In the genomic region with DNA sequence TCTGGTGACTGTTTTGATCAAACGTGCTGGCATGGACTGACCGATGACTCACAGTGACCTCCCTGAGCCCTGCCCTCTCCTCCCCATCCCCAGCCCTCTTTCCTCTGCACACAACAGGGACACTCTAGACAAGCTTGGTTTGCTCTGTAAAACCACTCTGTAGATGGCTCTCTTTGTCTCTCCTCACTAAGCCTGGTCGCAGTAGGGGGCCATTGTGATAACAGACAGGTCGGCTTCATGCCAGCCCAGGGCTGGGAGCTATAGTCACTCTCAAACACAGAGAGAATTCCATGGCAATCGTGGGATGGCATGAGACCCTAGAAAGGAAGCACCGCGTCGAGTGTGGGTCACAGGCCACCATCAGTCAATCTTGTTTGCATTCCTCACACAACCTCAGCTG, we compare ENCODE assay signal across 24 mouse cellular contexts. TPM values are rescaled to one million over a fixed set of nuclear protein-coding genes. Genes with fewer than 3 reads are reported as not detected.
"Had no signal": no experiment of that assay in that cellular context is flagged by ENCODE, and none has a peak within 500 bp of the region (broad histone marks: within the 10 kb centered on the region; RNA-seq: fewer than 3 reads in every experiment).

No protein-coding gene starts in this region.

- H3K36me3 ChIP-seq: liver, embryonic 13.5 days; liver, embryonic 15.5 days; lung, embryonic 15.5 days; midbrain, embryonic 12.5 days; neural tube, embryonic 12.5 days; stomach, embryonic 15.5 days had no signal

- H3K27me3 ChIP-seq: liver, embryonic 13.5 days; liver, embryonic 15.5 days; lung, embryonic 15.5 days; neural tube, embryonic 12.5 days; stomach, embryonic 15.5 days had no signal

- DNase-seq: liver, embryonic 13.5 days; liver, postnatal 0 days; lung, adult 2 months; lung, postnatal 14 days; lung, postnatal 36 days; right cerebral cortex, postnatal 14 days; thymus, adult 2 months; thymus, postnatal 25 days; thymus, postnatal 4 days had no signal

- H3K9ac ChIP-seq: liver, embryonic 13.5 days; liver, embryonic 15.5 days; liver, postnatal 0 days; lung, embryonic 15.5 days; midbrain, embryonic 12.5 days; neural tube, embryonic 12.5 days; stomach, embryonic 15.5 days had no signal

- H3K4me1 ChIP-seq: liver, embryonic 13.5 days; liver, embryonic 15.5 days; lung, embryonic 15.5 days; megakaryocyte, embryonic 14.5 days; neural tube, embryonic 12.5 days; stomach, embryonic 15.5 days had no signal

- H3K9me3 ChIP-seq: liver, embryonic 15.5 days; lung, embryonic 15.5 days; midbrain, embryonic 12.5 days; stomach, embryonic 15.5 days had no signal

- H3K27ac ChIP-seq: liver, embryonic 13.5 days; liver, embryonic 15.5 days; lung, embryonic 15.5 days; macrophage; midbrain, embryonic 12.5 days; neural tube, embryonic 12.5 days; stomach, embryonic 15.5 days; stomach, postnatal 0 days had no signal

- ATAC-seq: liver, postnatal 0 days; lung, postnatal 0 days had no signal

- H3K4me2 ChIP-seq: liver, embryonic 13.5 days; liver, embryonic 15.5 days; lung, embryonic 15.5 days; midbrain, embryonic 12.5 days; neural tube, embryonic 12.5 days; stomach, embryonic 15.5 days had no signal

- H3K4me3 ChIP-seq: liver, embryonic 13.5 days; liver, embryonic 15.5 days; lung, embryonic 15.5 days; megakaryocyte, embryonic 14.5 days; midbrain, embryonic 12.5 days; neural tube, embryonic 12.5 days; stomach, embryonic 15.5 days had no signal

RNA-seq across cellular contexts. Expression of gene Hmx1, which starts 51.6 kb away (rescaled TPM):
- total RNA-seq: megakaryocyte progenitor cell, adult 5-6 weeks; midbrain, postnatal 0 days; monocyte, adult 5-6 weeks; neutrophil, adult 5-6 weeks had no signal
- polyA plus RNA-seq: liver, embryonic 13.5 days; liver, embryonic 15.5 days; liver, postnatal 0 days; lung, adult 2 months; lung, postnatal 0 days; macrophage; midbrain, postnatal 0 days; spleen, adult 2 months; stomach, postnatal 0 days; urinary bladder, adult 2 months had no signal
